Mouse (Mus musculus): Measurements from ENCODE around the gene Ralgps1. TPM values are rescaled to one million over a fixed set of nuclear protein-coding genes. Genes with fewer than 3 reads are reported as not detected.
"Not testable (repeated sequence)": the region's sequence is repeated elsewhere in the genome, so short reads cannot be mapped to it uniquely, and the experiment has no call there.

Ralgps1 gene
- polyA plus RNA-seq, 1 experiment from 2014 or later, result 53.1 TPM

DNA sequence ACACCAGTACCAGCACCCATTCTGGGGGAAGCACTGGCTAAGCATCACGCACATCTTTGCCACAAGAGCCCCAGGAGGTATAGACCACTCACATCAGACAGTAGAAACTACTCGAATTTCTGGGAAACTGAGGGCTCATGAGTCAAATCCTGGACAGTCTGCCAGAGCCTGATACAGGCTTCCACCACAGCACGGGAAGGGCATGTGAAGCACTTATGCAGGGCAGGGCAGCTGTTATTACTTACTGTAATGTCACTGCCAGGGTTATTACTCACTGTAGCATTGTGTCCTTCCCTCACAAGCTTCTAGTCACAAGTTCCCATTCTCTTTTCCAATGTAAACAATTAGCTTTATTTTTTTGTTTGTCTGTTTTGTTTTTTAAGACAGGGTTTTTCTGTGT is 27.9 kb downstream of the Ralgps1 start:
- Histone ChIP-seq H3K4me1 (peaks cover 20% of the 10 kb centered on the region), H3K9ac (no peak overlapping the region), H3K4me3 (no peak overlapping the region), H3K27me3 (replicated peaks) (no peaks in the 10 kb centered on the region), H3K27ac (no peak overlapping the region), H3K4me2 (no peak overlapping the region), H3K9me3 (no peaks in the 10 kb centered on the region), H3K36me3 (replicated peaks) (no peaks in the 10 kb centered on the region)
- WGBS, result 70% methylated on average over 3 of the region's 3 CpGs
- no peak for ATAC-seq (replicated peaks)

GRCm38 (mm10) chr2:33342148-33342547 is 29.1 kb downstream of the Ralgps1 start:
- Histone ChIP-seq H3K36me3 (replicated peaks) (peaks cover 4% of the 10 kb centered on the region; the same call in 1 of the 2 replicates), H3K4me3 (no peak overlapping the region), H3K4me1 (peaks cover 19% of the 10 kb centered on the region), H3K27ac (no peak overlapping the region), H3K9ac (no peak overlapping the region), H3K27me3 (replicated peaks) (no peaks in the 10 kb centered on the region), H3K4me2 (no peak overlapping the region), H3K9me3 (no peaks in the 10 kb centered on the region)
- ATAC-seq (replicated peaks), result no peak
- WGBS, result 73% methylated on average over 4 of the region's 4 CpGs

- no peak for ATAC-seq (replicated peaks)
- H3K9ac ChIP-seq, result no peak overlapping the region
- no peak overlapping the region for H3K4me2 ChIP-seq
- H3K4me1 ChIP-seq, result no peaks in the 10 kb centered on the region
- no peak overlapping the region for H3K4me3 ChIP-seq
- no peaks in the 10 kb centered on the region for H3K27me3 ChIP-seq (replicated peaks)
- H3K9me3 ChIP-seq, result no peaks in the 10 kb centered on the region
- no peak overlapping the region for H3K27ac ChIP-seq
- H3K36me3 ChIP-seq (replicated peaks), result peaks cover 26% of the 10 kb centered on the region
Observed at GRCm38 (mm10) chr2:33335789-33336188, 35.5 kb downstream of the Ralgps1 start.

DNA sequence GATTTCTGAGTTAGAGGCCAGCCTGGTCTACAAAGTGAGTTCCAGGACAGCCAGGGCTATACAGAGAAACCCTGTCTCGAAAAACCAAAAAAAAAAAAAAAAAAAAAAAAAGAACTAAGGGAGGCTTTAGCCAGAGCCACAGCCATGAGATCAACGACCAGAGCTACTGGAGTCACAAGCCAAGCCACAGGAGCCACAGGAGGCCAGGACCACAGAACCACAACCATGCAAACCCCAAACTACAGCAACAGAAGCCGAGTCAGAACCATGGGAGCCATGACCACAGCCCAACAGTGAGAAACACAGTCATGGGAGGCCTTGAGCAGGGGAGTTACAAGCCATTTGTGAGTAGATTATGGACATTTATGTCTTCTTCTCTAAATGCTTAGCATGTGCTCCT is 41.7 kb downstream of the Ralgps1 start:
- 91% methylated on average over 2 of the region's 3 CpGs for WGBS
- H3K27me3 ChIP-seq (replicated peaks), result no peaks in the 10 kb centered on the region
- no peaks in the 10 kb centered on the region for H3K9me3 ChIP-seq
- no peak overlapping the region for H3K27ac ChIP-seq
- no peak overlapping the region for H3K9ac ChIP-seq
- ATAC-seq (replicated peaks), result no peak
- H3K36me3 ChIP-seq (replicated peaks), result peaks cover under 1% of the 10 kb centered on the region; the same call in 1 of the 2 replicates
- no peaks in the 10 kb centered on the region for H3K4me1 ChIP-seq
- no peak overlapping the region for H3K4me2 ChIP-seq
- H3K4me3 ChIP-seq, result no peak overlapping the region

- ATAC-seq (replicated peaks), result no peak
Observed at GRCm38 (mm10) chr2:33328941-33329340, 42.3 kb downstream of the Ralgps1 start.

GRCm38 (mm10) chr2:33325359-33325758 is 45.9 kb downstream of the Ralgps1 start:
- WGBS, result 70% methylated on average over 3 of the region's 3 CpGs
- Histone ChIP-seq H3K4me3 (no peak overlapping the region), H3K36me3 (replicated peaks) (peaks cover 5% of the 10 kb centered on the region; the same call in 1 of the 2 replicates), H3K4me2 (no peak overlapping the region), H3K9ac (no peak overlapping the region), H3K4me1 (no peaks in the 10 kb centered on the region), H3K27me3 (replicated peaks) (no peaks in the 10 kb centered on the region), H3K9me3 (no peaks in the 10 kb centered on the region), H3K27ac (no peak overlapping the region)
- no peak for ATAC-seq (replicated peaks)

More at GRCm38 (mm10) chr2:33328941-33329340, 42.3 kb downstream of the Ralgps1 start:
- Histone ChIP-seq H3K4me1 (no peaks in the 10 kb centered on the region), H3K9ac (no peak overlapping the region), H3K9me3 (no peaks in the 10 kb centered on the region), H3K27me3 (replicated peaks) (no peaks in the 10 kb centered on the region), H3K4me2 (no peak overlapping the region), H3K36me3 (replicated peaks) (no peaks in the 10 kb centered on the region), H3K27ac (no peak overlapping the region), H3K4me3 (no peak overlapping the region)
- WGBS, result 91% methylated on average over 1 of the region's 1 CpGs

GRCm38 (mm10) chr2:33323799-33324595 is 47.3 kb downstream of the Ralgps1 start:
- Histone ChIP-seq H3K9ac (no peak overlapping the region), H3K4me3 (no peak overlapping the region), H3K27ac (no peak overlapping the region), H3K4me2 (no peak overlapping the region), H3K4me1 (no peaks in the 10 kb centered on the region), H3K36me3 (replicated peaks) (peaks cover 5% of the 10 kb centered on the region; the same call in 1 of the 2 replicates), H3K9me3 (no peaks in the 10 kb centered on the region), H3K27me3 (replicated peaks) (no peaks in the 10 kb centered on the region)
- no peak for ATAC-seq (replicated peaks)
- 76% methylated on average over 8 of the region's 8 CpGs for WGBS

GRCm38 (mm10) chr2:33323043-33323625 is 48.2 kb downstream of the Ralgps1 start:
- not testable (repeated sequence) for H3K27me3 ChIP-seq (replicated peaks); ATAC-seq (replicated peaks); H3K4me1 ChIP-seq; H3K9me3 ChIP-seq; H3K27ac ChIP-seq; H3K4me3 ChIP-seq; H3K9ac ChIP-seq; H3K4me2 ChIP-seq; H3K36me3 ChIP-seq (replicated peaks)
- 43% methylated on average over 9 of the region's 9 CpGs for WGBS

DNA sequence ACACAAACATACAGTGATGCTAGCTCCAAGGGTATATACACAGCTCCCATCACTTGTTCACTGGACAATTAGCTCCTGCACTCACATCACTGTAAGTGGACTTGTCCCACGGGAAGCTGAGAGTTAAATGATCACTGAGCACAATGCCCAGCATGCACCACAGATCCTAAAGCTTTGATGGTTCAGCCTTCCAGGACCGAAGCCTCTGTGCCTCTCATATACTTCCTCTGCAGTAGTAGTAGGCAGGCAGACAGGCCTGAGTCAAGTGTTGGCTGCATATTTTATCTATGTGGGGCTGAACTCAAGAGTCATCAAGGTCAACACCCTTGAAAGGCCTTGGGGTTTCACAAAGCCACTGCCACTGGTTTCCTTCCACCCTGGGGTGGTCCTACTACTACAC is 49.6 kb downstream of the Ralgps1 start:
- Histone ChIP-seq H3K27ac (no peak overlapping the region), H3K36me3 (replicated peaks) (peaks cover 5% of the 10 kb centered on the region; the same call in 1 of the 2 replicates), H3K27me3 (replicated peaks) (no peaks in the 10 kb centered on the region), H3K4me2 (no peak overlapping the region), H3K9ac (no peak overlapping the region), H3K9me3 (no peaks in the 10 kb centered on the region), H3K4me3 (no peak overlapping the region), H3K4me1 (peaks cover 4% of the 10 kb centered on the region)
- 62% methylated on average over 2 of the region's 2 CpGs for WGBS
- ATAC-seq (replicated peaks), result no peak

DNA sequence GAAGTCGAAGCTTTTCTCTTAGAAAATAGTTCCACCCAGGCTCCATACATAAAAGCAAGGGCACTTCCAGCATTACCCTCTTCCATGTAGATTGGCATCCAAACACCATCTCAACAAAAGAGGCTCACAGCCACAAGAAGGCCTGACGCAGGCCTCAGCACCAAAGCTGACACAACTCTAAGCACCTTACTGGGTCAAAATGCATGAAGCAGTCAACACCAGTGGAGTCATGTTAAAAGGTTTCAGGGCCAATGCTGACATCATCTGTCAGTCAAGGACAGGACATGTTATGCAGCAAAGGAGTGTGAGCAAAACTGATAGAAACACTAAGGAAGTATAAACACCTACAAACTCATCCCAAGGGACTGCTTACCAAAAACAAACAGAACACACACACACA is 50.3 kb downstream of the Ralgps1 start:
- 98% methylated on average over 2 of the region's 2 CpGs for WGBS
- no peak overlapping the region for H3K4me3 ChIP-seq
- peaks cover 5% of the 10 kb centered on the region; the same call in 1 of the 2 replicates for H3K36me3 ChIP-seq (replicated peaks)
- H3K9ac ChIP-seq, result no peak overlapping the region
- ATAC-seq (replicated peaks), result no peak
- no peak overlapping the region for H3K27ac ChIP-seq
- H3K27me3 ChIP-seq (replicated peaks), result no peaks in the 10 kb centered on the region
- no peaks in the 10 kb centered on the region for H3K9me3 ChIP-seq
- H3K4me2 ChIP-seq, result no peak overlapping the region
- H3K4me1 ChIP-seq, result peaks cover 10% of the 10 kb centered on the region

- Histone ChIP-seq H3K9me3 (no peaks in the 10 kb centered on the region), H3K27ac (no peak overlapping the region), H3K9ac (no peak overlapping the region), H3K4me1 (peaks cover 11% of the 10 kb centered on the region), H3K27me3 (replicated peaks) (no peaks in the 10 kb centered on the region), H3K4me3 (no peak overlapping the region), H3K36me3 (replicated peaks) (peaks cover 5% of the 10 kb centered on the region; the same call in 1 of the 2 replicates), H3K4me2 (no peak overlapping the region)
- WGBS, result 63% methylated on average over 3 of the region's 3 CpGs
- ATAC-seq (replicated peaks), result no peak
Observed at GRCm38 (mm10) chr2:33320568-33320967, 50.7 kb downstream of the Ralgps1 start.

DNA sequence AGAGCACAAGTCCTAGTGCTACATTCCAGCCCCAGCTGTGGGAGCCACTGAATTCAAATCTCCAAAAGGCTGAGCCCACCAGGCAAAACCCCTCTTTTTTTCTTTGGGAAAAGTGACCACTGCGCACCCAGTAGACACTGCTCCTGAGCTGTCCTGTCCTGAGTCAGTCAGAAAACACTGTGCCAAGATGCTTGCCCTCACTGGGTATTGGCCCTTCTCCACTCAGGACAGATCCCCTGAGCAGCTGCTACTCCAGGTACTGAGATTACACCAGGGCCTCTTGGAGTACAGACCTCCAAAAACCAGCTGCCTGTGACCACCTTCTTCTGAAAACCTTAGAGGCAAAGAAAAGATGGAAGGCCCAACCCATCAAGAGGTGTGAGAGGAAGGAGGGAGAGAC is 51.4 kb downstream of the Ralgps1 start:
- Histone ChIP-seq H3K4me3 (no peak overlapping the region), H3K36me3 (replicated peaks) (peaks cover 5% of the 10 kb centered on the region; the same call in 1 of the 2 replicates), H3K4me1 (peaks cover 11% of the 10 kb centered on the region), H3K9me3 (no peaks in the 10 kb centered on the region), H3K27me3 (replicated peaks) (no peaks in the 10 kb centered on the region), H3K27ac (no peak overlapping the region), H3K4me2 (no peak overlapping the region), H3K9ac (no peak overlapping the region)
- WGBS, result 100% methylated on average over 1 of the region's 1 CpGs
- no peak for ATAC-seq (replicated peaks)

GRCm38 (mm10) chr2:33319455-33319854 is 51.8 kb downstream of the Ralgps1 start:
- WGBS, result 87% methylated on average over 5 of the region's 5 CpGs
- Histone ChIP-seq H3K9me3 (no peaks in the 10 kb centered on the region), H3K27me3 (replicated peaks) (no peaks in the 10 kb centered on the region), H3K4me2 (no peak overlapping the region), H3K9ac (no peak overlapping the region), H3K36me3 (replicated peaks) (peaks cover 5% of the 10 kb centered on the region; the same call in 1 of the 2 replicates), H3K4me1 (peaks cover 11% of the 10 kb centered on the region), H3K27ac (no peak overlapping the region), H3K4me3 (no peak overlapping the region)
- no peak for ATAC-seq (replicated peaks)
